28 mouse cellular contexts compared by ENCODE assay signal in the genomic region with DNA sequence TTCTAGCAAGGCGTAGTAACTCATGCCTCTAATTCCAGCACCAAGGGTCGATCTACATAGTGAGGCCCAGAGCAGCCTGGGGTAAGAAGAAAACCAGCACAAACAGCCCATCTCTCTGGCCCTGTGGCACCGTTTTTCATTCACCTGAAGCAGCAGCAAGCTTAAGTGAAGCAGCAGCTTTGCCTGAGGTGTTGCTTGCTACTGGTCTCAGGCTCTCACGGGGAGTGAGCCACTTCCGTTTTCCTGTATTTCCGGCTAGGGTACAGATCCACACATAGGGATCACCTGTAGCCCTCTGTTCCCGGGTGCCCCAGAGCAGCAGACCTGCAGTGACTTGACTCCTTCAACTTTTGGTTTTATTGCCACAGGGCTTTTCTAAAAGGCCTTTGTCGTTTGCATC.
DNase-seq lines count a peak whose midpoint lies in the region; ATAC-seq and TF ChIP-seq lines count a peak whose summit lies in the region.
"Had no signal": no experiment of that assay in that cellular context is flagged by ENCODE, and none has a peak within 500 bp of the region (broad histone marks: within the 10 kb centered on the region; RNA-seq: fewer than 3 reads in every experiment).

No protein-coding gene starts in this region.

- H3K9ac ChIP-seq in limb, embryonic 13.5 days = 0 out of 2 replicates have a peak overlapping the region, but pooled peaks have one; percentile 19
- H3K9ac ChIP-seq: forebrain, embryonic 12.5 days; heart, embryonic 13.5 days; limb, embryonic 12.5 days; lung, embryonic 15.5 days had no signal

- DNase-seq in limb, embryonic 10.5 days (ENCODE audit: low spot score) = no peak
- peak; percentile 44 for DNase-seq in thymus, adult 2 months
- DNase-seq in thymus, postnatal 25 days = no peak
- no peak for DNase-seq in kidney, postnatal 4 days
- DNase-seq in embryo, embryonic 10 days (ENCODE audit: low spot score) = no peak
- DNase-seq: adrenal gland, postnatal 14 days; cerebellum, adult 18-20 months; cerebellum, postnatal 10 days; gastrocnemius, postnatal 36 days; heart, adult 2 months; heart, postnatal 14 days; kidney, adult 9 months; kidney, postnatal 10 days; right cerebral cortex, postnatal 25 days had no signal

- H3K4me3 ChIP-seq in limb, embryonic 13.5 days = no peak overlapping the region
- no peak overlapping the region for H3K4me3 ChIP-seq in limb, embryonic 10.5 days
- H3K4me3 ChIP-seq in thymus, adult 2 months (ENCODE audit: control insufficient read depth, insufficient read depth, low read length) = no peak overlapping the region
- H3K4me3 ChIP-seq: erythroblast, embryonic 14.5 days; forebrain, embryonic 12.5 days; heart, adult 2 months; heart, embryonic 13.5 days; hindbrain, embryonic 10.5 days; limb, embryonic 12.5 days; lung, embryonic 15.5 days had no signal

- no peak for ATAC-seq in limb, embryonic 13.5 days (ENCODE audit: low FRiP score, low read depth)
- ATAC-seq in inflammation-experienced regulatory T-cells, adult 6 months = peak; percentile 14
- ATAC-seq: intestine, postnatal 0 days; Patski had no signal

- H3K36me3 ChIP-seq in limb, embryonic 13.5 days = no peaks in the 10 kb centered on the region
- no peaks in the 10 kb centered on the region for H3K36me3 ChIP-seq in limb, embryonic 10.5 days
- peaks cover 9% of the 10 kb centered on the region for H3K36me3 ChIP-seq in thymus, adult 2 months (ENCODE audit: control insufficient read depth, insufficient read depth, low read length)
- H3K36me3 ChIP-seq: forebrain, embryonic 12.5 days; G1E; hindbrain, embryonic 10.5 days; limb, embryonic 12.5 days; lung, embryonic 15.5 days had no signal

- no peak overlapping the region for H3K4me2 ChIP-seq in limb, embryonic 13.5 days (replicated peaks)
- H3K4me2 ChIP-seq: forebrain, embryonic 12.5 days; heart, embryonic 13.5 days; limb, embryonic 12.5 days; liver, embryonic 11.5 days; lung, embryonic 15.5 days; midbrain, embryonic 11.5 days had no signal

- H3K9me3 ChIP-seq in limb, embryonic 13.5 days = no peaks in the 10 kb centered on the region
- H3K9me3 ChIP-seq in limb, embryonic 10.5 days (replicated peaks) = no peaks in the 10 kb centered on the region
- H3K9me3 ChIP-seq: forebrain, embryonic 12.5 days; heart, embryonic 13.5 days; hindbrain, embryonic 10.5 days; limb, embryonic 12.5 days; lung, embryonic 15.5 days had no signal

- 0 out of 2 replicates have a peak, but pooled peaks cover 5% of the 10 kb centered on the region for H3K27me3 ChIP-seq in limb, embryonic 13.5 days
- no peaks in the 10 kb centered on the region for H3K27me3 ChIP-seq in limb, embryonic 10.5 days (ENCODE audit: low read depth, poor library complexity, severe bottlenecking)
- H3K27me3 ChIP-seq in thymus, adult 2 months (ENCODE audit: control insufficient read depth, insufficient read depth, low read length) = no peaks in the 10 kb centered on the region
- H3K27me3 ChIP-seq: forebrain, embryonic 12.5 days; heart, embryonic 13.5 days; limb, embryonic 12.5 days; lung, embryonic 15.5 days had no signal

- H3K4me1 ChIP-seq in limb, embryonic 13.5 days = peaks cover 29% of the 10 kb centered on the region
- H3K4me1 ChIP-seq in limb, embryonic 10.5 days = peaks cover 13% of the 10 kb centered on the region; the same call in 1 of the 2 replicates
- H3K4me1 ChIP-seq in thymus, adult 2 months (replicated peaks; ENCODE audit: control insufficient read depth, insufficient read depth, low read length) = peaks cover 51% of the 10 kb centered on the region
- H3K4me1 ChIP-seq: hindbrain, embryonic 10.5 days had no signal

- no peak for TF ChIP-seq CTCF in thymus, adult 2 months (IDR thresholded peaks at IDR 0.05; ENCODE audit: borderline replicate concordance, control insufficient read depth, extremely low read depth, insufficient read depth, low read length, poor library complexity)

- 46% methylated on average over 8 of the region's 8 CpGs for WGBS in limb, embryonic 13.5 days
- WGBS in limb, embryonic 10.5 days = 77% methylated on average over 8 of the region's 8 CpGs
- WGBS in thymus, adult 2 months = 21% methylated on average over 8 of the region's 8 CpGs

- no peak for TF ChIP-seq POLR2A in thymus, adult 2 months (IDR thresholded peaks at IDR 0.05; ENCODE audit: control insufficient read depth, extremely low read depth, insufficient read depth, low read length, poor library complexity)

- H3K27ac ChIP-seq in limb, embryonic 13.5 days = no peak overlapping the region
- H3K27ac ChIP-seq in limb, embryonic 10.5 days = no peak overlapping the region
- peak overlapping the region; percentile 97 for H3K27ac ChIP-seq in thymus, adult 2 months (ENCODE audit: control insufficient read depth, insufficient read depth, low read length)
- H3K27ac ChIP-seq: forebrain, embryonic 12.5 days; heart, adult 2 months; heart, embryonic 13.5 days; hindbrain, embryonic 10.5 days; limb, embryonic 12.5 days; lung, embryonic 15.5 days; stomach, postnatal 0 days had no signal
